Mouse (Mus musculus) megakaryocyte, embryonic 14.5 days (primary cell): ENCODE measurements around the gene Tceal9.

Source experiments
- FLI1 ChIP-seq: IDR thresholded peaks from 2 replicates; pipeline ENCODE4 v1.6.1; 2012; ENCODE audit warnings: low read length, inconsistent platforms, mixed read lengths
- GATA1 ChIP-seq: IDR thresholded peaks from 3 replicates; pipeline ENCODE4 v1.6.1; 2012; ENCODE audit warnings: mixed read lengths, low read length, inconsistent platforms, borderline replicate concordance

DNA sequence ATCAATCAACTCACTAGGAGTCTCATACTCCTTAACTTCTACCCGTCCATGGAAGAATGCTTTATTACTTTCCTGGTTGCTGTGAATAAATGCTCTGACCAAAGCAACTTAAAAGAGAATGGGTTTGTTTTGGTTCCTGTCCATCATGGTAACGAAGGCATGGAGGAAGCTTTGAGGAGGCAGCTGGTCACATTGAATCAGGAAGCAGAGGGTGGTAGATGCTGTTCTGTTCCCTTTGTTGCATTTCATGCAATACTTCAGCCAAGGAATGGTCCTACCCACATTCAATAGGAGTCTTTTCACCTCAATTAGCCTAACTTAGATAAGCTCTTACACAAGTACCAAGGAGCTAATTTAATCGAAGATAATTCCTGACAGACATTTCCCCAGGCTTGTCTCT is 30.5 kb downstream of the Tceal9 start:
- TF ChIP-seq GATA1 (no peak), FLI1 (no peak)
